Mouse (Mus musculus) lung, postnatal 10 days (tissue): ENCODE measurements at regions not wholly inside any gene's neighbourhood (a gene's known extent, or its start where the extent isn't known, plus 50 kb on each side); places are given as distances from the start of the nearest gene placed in this dataset.

Experiments
- DNase-seq: peaks from one replicate; pipeline ENCODE4 v3.0.0; 2021

DNA sequence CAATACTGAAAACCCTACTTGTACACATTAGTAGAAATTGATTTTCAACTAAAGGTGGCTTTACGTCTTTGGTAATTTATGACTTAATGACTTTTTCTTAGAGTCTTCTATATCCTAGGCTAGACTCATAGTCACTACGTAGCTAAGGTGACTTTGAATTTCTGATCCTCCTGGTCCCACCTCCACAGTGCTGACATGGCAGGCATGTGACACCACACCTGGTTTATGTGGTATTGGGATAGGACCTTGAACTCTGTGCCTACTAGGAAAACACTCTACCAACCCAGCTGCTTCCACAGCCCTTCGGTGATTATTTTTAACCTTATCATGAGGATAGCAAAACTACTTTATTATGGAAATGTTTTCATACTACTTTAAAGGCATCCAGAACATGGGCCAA lies 51.5 kb upstream of the D7Ertd443e start:
- DNase-seq: no peak

DNA sequence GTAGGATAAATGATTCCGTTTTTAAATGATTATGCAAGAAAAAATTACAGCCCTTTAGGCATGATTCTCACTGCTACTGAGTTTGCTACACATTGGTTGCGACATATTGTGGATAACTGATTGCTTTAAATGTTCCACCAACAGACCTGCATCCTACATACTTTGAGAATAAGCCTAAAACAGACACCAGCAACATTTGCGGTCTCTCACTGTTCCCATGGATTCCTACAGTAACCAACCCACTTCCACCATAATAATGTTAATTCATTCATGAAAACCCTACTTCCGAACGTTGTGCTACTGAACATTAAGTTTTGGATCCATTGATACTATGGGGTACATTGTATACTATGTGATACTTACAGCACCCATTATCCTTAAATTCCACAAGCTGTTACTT lies 53.8 kb upstream of the D7Ertd443e start:
- no peak for DNase-seq

DNA sequence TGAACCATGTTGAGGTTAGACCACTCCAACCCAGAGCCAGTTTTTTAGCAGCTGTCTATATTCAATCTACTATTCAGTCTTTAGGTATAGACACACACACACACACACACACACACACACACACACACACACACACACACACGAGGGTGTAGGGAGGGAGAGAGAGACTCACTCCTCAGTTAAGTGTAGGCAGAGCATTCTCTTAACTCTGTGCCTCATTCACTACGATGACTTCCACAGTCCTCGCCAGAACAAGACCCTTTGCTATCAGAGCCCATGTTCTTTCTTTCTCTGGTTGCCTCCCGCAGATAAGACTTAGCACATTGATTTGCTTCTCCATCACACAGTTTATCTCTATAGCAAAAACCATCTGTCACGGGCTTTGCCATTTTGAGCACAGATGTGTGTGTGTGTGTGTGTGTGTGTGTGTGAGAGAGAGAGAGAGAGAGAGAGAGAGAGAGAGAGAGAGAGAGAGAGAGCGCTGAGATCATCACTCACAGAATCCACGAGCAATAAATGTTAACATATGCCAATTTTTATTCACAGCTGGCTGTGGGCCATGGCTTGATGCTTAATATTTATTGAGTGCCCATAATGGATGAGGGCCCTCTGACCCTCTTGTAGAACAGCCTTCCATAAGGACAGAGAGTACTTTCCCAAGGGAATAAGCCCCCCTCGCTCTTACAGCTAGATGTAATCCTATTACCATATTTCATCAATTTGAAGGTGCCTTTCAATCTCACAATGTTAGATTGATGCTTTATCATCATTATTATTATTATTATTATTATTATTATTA lies 59.7 kb upstream of the D7Ertd443e start:
- DNase-seq: no peak

DNA sequence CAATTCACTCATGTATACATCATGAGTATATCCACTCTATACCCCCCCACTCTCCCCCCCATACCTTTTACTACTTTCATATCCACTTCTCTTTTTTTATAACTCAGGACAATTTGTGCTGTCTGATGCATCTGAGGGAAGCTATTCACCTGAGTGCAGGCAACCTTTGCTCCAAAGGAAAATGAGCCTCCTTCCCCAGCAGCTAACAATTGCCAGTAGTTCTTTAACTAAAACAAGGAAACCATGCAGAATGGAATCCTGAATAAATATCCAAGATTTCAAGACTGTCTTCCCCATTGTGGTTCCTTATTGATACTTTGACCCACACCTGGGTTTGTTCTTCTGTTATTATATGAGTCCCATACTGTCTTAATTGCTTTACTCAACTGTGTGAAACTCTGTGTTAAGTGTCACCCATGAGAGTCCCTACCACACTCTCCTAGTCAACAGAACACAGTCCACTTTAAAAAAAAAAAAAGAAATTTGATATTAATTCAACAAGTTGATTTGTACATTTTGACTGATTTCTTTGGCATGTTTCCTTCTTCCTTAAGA lies 62.3 kb upstream of the D7Ertd443e start:
- no peak for DNase-seq

DNA sequence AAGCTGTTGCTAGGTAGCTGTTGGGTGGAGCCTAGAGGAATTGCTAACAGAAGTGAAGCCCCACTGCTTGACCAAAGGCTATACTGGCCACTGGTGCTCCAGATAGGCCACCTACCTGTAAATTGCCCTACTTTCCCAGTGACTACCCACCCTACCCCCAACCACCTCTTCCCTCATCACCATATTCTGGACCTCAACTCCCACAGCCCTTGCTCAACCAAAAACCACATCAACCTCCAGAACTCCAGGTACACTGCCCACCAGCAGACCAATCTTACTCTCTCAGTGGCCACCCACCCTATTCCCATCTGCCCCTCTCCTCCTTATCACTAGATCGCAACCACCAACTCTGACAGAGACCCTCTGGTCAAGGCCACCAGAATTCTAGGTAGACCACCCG lies 63.4 kb upstream of the D7Ertd443e start:
- no peak for DNase-seq

DNA sequence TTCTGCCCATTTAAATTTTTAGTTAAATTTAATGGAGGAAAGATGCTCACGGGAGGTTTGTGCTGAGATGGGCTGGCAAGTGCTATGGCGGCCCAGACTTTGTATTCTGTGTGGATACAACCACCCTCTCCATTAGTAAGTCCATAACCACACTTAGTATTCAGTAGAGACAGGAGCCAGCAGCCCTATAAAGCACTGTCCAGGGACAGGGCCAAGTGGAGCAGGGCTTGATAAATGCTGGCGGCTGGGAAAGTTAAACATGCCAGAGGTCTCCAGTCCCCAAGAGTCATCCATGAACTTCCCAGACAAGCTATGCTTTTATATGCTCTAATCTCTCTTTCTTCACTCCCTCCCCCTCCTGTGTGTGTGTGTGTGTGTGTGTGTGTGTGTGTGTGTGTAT lies 77.2 kb upstream of the D7Ertd443e start:
- DNase-seq: no peak

DNA sequence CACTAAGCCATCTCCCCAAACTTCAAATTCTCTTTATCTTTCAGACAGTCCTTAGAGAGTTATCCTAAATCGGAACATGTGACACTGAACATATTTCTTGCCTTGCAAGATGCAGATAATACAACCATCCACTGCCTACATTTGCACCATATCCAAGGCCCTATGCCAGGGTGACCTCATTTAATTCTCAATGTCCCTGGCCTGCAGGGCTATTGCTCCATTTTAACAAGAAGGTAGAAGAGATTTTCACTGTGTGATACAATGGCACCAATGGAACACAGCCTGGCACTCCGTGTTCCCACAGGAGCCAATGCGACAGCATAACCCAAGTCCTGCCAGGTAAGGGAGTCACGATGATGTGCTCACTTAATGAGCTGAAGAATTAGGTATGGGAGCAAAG lies 77.9 kb upstream of the D7Ertd443e start:
- DNase-seq: no peak

DNA sequence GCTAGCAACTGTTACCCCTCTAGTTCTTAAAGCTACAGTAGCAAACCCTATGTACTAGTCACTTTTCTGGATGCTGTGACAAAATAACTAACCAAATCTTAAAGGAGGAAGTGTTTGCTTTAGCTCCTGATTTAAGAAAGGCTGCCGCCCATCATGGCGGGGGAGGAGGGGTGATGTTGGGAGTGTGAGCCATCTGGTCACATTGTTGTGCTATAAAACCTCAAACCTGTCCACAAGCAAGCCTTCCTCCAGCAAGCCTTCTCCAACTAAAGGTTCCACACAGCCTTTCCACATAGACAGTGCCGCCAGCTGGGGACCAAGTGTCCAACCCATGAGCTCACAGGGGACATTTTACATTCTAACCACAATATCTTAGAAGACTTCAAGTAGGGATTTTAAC lies 81.8 kb upstream of the D7Ertd443e start:
- DNase-seq: no peak

DNA sequence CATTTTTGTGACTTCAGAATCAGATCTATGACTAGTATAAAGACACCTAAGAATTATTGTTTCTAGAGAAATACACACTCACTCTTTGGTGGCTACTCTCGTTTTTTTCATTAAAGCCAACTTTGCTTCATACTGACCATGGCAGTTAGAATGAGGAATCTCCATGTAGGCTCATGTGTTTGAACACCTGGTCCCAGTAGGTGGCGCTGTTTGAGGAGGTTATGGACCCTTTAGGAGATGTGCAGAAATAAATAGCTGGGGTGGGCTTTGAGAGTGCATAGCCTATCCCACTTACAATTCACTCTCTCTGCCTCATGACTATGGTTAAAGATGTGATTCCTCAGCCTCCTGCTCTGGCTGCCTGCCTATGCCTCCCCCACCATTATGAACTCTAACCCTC lies 85.8 kb upstream of the D7Ertd443e start:
- DNase-seq: peak; percentile 35

DNA sequence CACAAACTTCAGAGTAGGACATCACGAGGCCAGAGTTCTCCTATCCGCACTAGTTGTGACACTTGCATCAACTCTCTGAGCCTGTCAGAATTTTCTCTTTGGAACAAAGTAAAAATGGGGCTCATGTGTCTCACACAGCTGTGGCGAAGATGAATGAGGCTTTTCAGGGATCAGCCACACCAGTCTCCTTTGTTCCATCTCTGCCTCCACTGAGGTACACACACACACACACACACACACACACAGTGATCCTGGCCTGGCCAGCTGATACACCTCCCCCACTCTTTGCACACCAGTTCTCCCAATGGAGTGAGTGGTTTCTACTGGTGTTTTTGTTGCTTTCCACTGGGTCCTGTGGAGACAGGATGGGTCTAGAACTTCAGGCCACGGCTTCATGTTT lies 105.9 kb upstream of the D7Ertd443e start:
- DNase-seq: no peak

DNA sequence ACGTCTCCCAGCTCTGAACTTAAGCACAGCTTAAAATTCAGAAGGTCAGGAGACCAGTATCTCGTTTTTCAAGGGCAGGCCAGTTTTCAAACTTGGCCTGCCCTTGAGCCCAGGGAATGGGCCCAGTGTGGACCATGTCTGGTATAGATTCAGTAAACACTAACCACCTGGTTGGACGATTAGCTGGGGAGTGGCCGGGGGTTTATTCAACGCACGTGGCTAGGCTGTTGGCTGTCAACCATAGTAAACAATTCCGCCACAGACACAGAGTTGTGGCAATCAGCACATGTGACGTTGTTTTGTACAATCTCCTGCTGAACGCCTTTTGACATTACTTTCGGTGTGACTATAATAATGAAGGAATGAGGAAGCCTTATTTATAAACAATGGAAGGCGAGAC lies 111.8 kb upstream of the D7Ertd443e start:
- DNase-seq: peak; percentile 11

DNA sequence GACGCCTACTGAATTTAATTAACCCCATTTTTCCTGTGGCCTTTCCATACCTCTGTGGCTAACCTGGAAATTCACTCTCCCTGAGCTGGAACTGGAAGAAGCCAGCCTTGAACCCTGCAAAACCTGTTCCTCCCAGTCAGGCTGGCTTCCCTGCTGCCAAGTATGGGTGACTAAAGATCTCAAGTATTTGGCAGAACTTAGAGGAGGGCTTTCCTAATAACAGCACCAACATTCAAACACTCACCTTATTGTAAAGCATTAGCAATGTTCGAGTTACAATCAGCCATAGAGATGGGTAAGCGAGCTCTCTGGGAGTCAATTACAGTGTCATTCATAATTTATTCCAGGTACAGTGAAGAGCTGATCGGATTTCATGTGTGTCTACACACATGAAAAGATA lies 112.4 kb upstream of the D7Ertd443e start:
- no peak for DNase-seq

DNA sequence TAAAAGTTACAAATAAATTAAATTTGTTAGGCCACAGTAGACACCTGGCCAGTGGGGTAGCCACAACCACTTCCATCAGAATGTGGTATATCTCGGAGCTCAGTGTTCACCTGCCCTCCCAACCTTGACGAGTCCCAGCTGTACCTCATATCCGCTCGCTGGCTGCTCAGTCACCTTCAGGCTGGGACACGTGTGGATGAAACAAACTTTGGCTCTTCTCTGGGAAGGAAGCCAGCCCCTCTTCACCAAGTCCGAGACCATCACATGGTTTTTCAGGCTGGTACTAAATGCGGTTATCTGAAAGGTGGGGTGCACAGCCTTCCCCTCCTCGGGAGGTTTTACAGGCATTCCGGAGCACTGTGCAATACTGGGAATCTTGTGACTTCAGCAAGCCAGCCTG lies 113.3 kb upstream of the D7Ertd443e start:
- no peak for DNase-seq

DNA sequence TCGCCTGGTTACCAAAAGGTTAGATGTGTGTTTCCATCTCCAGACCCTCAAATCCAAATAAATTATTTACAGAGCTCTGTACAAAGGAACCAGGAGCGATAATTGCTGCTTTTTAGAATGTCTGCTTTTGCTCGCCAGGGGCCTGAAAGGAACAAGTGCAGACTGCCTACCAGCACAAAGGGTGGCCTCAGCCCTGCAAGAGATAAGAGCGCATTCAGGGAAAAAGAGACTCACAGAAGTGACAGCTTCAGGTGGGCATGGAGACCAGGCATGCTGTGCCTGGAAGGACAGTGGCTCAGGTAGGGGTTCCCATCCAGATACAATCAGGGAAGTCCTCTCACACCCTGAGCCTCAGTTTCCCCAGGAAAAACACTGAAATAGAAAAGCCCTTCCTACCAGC lies 114.0 kb upstream of the D7Ertd443e start:
- no peak for DNase-seq

DNA sequence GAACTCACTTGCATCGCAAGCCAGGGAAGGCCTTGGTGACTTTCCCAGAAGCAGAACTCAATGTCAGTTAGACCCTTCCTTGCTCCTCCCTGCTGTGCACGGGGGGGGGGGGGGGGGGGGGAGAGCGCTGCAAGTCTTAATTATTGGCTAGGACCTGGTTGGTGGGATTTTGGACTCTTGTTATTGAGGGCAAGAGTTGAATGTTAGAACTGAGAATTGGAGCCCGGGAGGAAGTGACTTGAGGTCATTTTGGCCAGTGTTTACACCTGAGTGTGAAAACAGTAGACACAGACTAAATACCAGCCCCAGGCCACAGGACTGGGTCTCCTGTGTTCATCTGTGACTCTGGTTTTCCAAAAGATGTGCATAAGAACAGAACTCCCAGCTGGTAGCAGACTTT lies 114.7 kb upstream of the D7Ertd443e start:
- no peak for DNase-seq

DNA sequence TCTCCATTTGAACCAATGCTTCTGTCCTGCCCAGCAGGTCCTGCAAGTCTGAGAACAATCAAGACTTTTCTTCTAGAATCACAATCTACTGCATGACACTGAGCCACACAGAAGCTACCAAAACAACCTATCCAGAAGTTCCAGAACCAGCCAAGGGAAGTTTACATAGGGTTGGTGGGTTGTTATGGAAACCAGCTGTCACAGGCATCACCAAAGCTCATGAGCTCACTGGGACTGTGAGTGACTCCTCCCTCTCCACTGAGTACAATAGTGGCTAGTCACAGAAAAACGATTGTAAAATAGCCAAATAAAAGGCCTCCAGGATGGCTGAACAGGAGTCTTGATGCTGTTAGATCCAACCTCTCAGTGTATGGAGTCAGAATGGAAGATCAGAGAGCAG lies 115.6 kb upstream of the D7Ertd443e start:
- peak; percentile 9 for DNase-seq

DNA sequence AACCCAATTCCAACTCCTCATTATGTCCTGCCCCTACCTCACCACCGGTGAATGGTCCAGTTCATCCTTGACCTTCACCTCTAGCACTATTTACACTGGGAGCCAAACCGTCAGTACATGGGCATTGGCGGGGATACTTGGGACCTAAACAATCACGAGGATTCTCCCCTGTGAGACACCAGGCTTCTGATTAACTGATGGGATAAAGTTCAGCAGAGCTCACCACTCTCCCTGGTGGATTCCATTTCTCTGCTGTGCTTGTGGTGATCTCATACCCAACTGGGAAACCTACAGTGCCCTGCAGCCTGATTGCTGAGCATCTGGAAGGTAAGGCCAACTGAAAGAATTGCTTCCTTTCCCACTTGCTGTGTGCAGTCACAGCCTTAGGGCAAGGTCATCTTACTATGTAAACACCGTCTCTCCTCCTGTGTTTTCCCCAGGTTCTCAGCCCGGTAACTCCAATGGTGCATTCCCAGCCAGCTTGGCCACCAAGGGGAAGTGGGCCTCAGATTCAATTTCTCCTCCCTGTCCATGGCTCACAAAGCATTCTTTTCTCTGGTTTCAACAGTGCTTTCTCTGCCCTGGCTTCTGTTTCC lies 125.0 kb upstream of the D7Ertd443e start:
- DNase-seq: no peak

DNA sequence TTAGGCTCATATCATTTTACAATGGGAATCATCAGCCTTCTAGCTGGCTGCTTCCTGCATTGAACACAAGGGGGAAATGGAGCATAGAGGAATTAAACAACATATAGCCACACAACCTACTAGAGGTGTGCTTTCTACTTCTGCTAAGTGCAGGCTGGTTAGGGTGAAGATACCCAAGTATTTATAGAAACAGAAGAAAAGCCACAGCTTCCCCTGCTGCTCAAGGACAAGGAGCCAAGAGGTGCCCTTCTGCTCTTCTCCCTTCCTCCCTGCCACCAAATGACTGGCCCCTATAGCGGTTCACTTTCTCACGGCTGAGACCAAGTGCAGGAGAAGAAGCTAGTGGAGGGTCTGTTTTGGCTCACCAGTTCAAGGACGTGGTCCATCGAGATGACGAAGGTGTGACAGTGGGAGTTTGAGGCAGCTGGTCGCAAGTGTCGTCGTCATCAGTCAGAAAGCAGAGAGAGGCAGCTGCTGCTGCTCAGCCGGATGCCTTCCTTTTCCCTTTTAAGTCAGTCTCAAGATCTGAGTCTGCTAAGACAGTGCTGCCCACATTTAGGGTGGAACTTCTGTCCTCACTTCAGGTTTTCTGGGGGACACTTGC lies 134.0 kb upstream of the D7Ertd443e start:
- no peak for DNase-seq

DNA sequence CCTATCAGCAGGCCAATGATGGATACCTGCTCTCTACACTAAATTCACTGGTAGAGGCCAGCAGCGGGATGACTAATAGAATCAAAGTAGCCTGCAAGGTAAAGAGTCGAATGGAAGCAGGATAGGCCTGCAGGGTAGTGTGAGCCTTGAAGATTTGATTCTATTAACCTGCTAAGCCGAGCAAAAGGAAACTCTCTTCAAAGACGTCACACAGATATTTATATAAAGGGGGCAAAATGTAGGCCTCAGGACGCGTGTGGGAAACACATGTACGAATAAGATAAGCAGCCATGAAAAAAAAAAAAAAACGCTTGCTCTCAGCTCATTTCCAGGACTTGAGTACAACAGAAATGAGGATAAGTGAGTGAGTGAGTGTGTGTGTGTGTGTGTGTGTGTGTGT lies 138.4 kb upstream of the D7Ertd443e start:
- no peak for DNase-seq

DNA sequence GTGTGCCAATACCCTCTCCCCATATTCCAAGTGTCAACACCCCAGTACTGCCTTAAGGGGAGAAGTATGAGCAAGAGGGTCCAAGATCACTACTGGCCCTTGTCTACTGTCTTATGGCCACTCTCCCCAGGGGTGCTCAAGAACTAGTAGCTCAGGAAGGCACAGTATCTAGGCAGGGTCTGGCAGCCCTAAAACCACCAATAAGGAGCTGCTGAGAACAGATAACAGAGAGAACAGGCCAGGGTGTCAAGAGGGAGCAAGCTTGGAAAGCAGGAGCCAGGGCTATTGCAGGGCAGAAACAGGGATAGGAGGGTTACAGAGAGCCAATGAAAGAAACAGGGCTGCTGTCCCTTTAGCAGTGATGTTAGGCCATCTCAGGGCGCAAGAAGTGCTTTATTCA lies 139.6 kb upstream of the D7Ertd443e start:
- no peak for DNase-seq

DNA sequence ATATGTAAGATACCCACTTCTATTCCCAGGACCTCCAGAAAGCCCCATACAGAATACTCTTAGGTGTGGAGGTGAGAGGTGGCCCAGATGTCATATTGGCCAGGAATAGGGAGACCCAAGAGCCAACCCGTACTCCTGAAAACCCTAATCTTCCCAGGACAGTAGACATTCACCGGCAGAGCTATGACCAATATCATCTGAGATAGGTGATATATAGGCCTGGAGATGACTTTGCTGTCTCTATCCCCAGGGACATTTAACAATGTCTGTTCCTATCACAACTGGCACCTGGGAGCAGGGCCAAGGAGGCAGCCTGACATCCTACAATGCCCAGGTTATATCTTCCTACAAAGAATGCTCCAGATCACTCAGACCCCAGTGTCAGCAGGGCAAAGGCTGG lies 140.0 kb upstream of the D7Ertd443e start:
- no peak for DNase-seq

DNA sequence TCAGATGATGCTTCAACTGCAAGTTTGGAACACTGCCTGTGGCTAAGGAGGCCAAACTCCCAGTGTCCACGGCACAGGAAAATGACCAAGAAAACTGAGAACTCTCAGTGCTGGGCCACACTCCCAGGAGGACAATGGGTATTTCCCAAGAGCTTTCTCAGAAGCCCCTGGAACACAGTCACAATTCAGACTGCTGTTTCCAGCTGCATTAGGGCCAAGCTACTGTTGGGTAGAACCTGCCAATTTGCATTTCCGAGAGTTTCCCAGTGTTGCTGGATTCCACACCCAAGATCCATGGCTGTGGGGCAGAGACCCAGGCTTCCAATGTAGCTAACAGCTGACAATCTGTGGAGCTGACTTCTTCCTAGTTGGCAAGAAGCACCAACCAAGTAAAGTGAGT lies 141.9 kb upstream of the D7Ertd443e start:
- peak; percentile 24 for DNase-seq

DNA sequence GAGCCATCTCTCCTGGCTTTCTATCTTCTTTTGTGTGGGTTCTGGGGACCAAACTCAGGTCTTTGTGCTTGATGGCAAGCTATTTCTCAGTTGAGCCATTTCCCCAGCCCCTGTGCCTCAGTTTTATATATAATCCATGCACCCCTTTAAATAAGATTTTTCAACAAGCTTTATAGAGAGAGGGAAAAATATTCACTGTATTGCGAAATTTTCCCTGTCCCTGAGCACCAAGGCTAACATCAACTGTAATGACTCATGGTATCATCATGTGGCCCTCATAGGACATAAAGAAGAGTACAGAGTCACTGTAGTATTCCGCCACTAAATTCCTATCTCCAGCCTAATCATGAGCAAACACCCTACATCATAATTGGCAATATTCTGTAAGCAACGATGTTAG lies 142.4 kb upstream of the Dock1 start:
- no peak for DNase-seq

DNA sequence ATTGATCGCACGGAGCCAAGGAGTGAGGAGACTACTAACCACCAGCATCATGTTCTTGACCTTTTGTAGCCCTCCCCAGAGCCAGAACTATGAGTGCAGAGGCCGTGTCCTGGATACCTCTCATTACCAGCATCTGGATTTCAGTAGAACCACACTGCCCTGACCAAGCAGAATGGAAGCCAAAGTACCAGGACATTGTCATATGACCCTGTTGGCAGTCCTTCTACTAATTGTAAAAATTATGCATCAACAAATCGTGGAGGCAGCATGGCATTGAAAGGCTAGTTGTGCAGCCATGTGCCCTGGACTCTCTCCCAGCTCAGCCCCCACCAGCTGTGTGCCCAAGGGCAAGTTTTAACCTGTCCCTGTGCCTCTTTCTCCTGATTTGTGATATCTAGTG lies 135.6 kb upstream of the Dock1 start:
- DNase-seq: no peak
